Mouse (Mus musculus): Measurements from ENCODE around the gene Olfr435. TPM values are rescaled to one million over a fixed set of nuclear protein-coding genes. Genes with fewer than 3 reads are reported as not detected.
"Not testable (repeated sequence)": the region's sequence is repeated elsewhere in the genome, so short reads cannot be mapped to it uniquely, and the experiment has no call there.

Gene Olfr435
- polyA plus RNA-seq (2016; fragmentation: Nextera tagmentation; extraction: Ambion mirVana) = not detected in 2 replicates

- H3K27me3 ChIP-seq = no peaks in the 10 kb centered on the region
- no peaks in the 10 kb centered on the region for H3K9me3 ChIP-seq
- ATAC-seq (ENCODE audit: insufficient number of reproducible peaks, insufficient read depth, low FRiP score, low TSS enrichment) = no peak
- H3K36me3 ChIP-seq = no peaks in the 10 kb centered on the region
- H3K27ac ChIP-seq = no peak within 1 kb of the TSS
- H3K9ac ChIP-seq = no peak within 1 kb of the TSS
- no peak within 1 kb of the TSS for H3K4me2 ChIP-seq (replicated peaks)
- no peaks in the 10 kb centered on the region for H3K4me1 ChIP-seq
- no peak within 1 kb of the TSS for H3K4me3 ChIP-seq
These were observed at the start of gene Olfr435 for GRCm38 (mm10) chr6:43196781-43197180. Olfr435 (plus strand) TSS chr6:43197146.

- no peak overlapping the region for H3K9ac ChIP-seq
- H3K4me2 ChIP-seq (replicated peaks) = no peak overlapping the region
- H3K27ac ChIP-seq = no peak overlapping the region
- H3K36me3 ChIP-seq = no peaks in the 10 kb centered on the region
- no peaks in the 10 kb centered on the region for H3K9me3 ChIP-seq
- H3K27me3 ChIP-seq = no peaks in the 10 kb centered on the region
- H3K4me1 ChIP-seq = no peaks in the 10 kb centered on the region
- no peak overlapping the region for H3K4me3 ChIP-seq
- ATAC-seq (ENCODE audit: insufficient number of reproducible peaks, insufficient read depth, low FRiP score, low TSS enrichment) = no peak
- 62% methylated on average over 1 of the region's 1 CpGs for WGBS
These were observed 37.4 kb upstream of the Olfr435 start for GRCm38 (mm10) chr6:43159502-43159901.

- Histone ChIP-seq H3K4me3 (no peak within 1 kb of the TSS), H3K27ac (no peak within 1 kb of the TSS), H3K4me2 (replicated peaks) (no peak within 1 kb of the TSS), H3K27me3 (no peaks in the 10 kb centered on the region), H3K36me3 (no peaks in the 10 kb centered on the region), H3K9me3 (no peaks in the 10 kb centered on the region), H3K4me1 (no peaks in the 10 kb centered on the region), H3K9ac (no peak within 1 kb of the TSS)
- WGBS = 63% methylated on average over 3 of the region's 3 CpGs
- no peak for ATAC-seq (ENCODE audit: insufficient number of reproducible peaks, insufficient read depth, low FRiP score, low TSS enrichment)
These were observed 34.0 kb upstream of the Olfr435 start, which contains the start of gene Olfr437 for GRCm38 (mm10) chr6:43162982-43163381. Olfr437 (plus strand) TSS chr6:43163282.

- WGBS = 87% methylated on average over 4 of the region's 4 CpGs
- no peaks in the 10 kb centered on the region for H3K36me3 ChIP-seq
- no peak for ATAC-seq (ENCODE audit: insufficient number of reproducible peaks, insufficient read depth, low FRiP score, low TSS enrichment)
These were observed 29.7 kb upstream of the Olfr435 start for GRCm38 (mm10) chr6:43167246-43167645.

GRCm38 (mm10) chr6:43171840-43172239, 25.1 kb upstream of the Olfr435 start, which contains the start of gene Olfr13:
Olfr13 (plus strand) TSS chr6:43172140.
- 80% methylated on average over 4 of the region's 4 CpGs for WGBS
- H3K27me3 ChIP-seq = no peaks in the 10 kb centered on the region
- no peak within 1 kb of the TSS for H3K4me2 ChIP-seq (replicated peaks)
- no peaks in the 10 kb centered on the region for H3K9me3 ChIP-seq
- no peaks in the 10 kb centered on the region for H3K4me1 ChIP-seq
- no peaks in the 10 kb centered on the region for H3K36me3 ChIP-seq
- ATAC-seq (ENCODE audit: insufficient number of reproducible peaks, insufficient read depth, low FRiP score, low TSS enrichment) = no peak
- H3K9ac ChIP-seq = no peak within 1 kb of the TSS
- H3K4me3 ChIP-seq = no peak within 1 kb of the TSS
- H3K27ac ChIP-seq = no peak within 1 kb of the TSS

More at GRCm38 (mm10) chr6:43167246-43167645, 29.7 kb upstream of the Olfr435 start:
- Histone ChIP-seq H3K9me3 (no peaks in the 10 kb centered on the region), H3K4me2 (replicated peaks) (no peak overlapping the region), H3K27ac (no peak overlapping the region), H3K9ac (no peak overlapping the region), H3K27me3 (no peaks in the 10 kb centered on the region), H3K4me1 (no peaks in the 10 kb centered on the region), H3K4me3 (no peak overlapping the region)

- no peak for ATAC-seq (ENCODE audit: insufficient number of reproducible peaks, insufficient read depth, low FRiP score, low TSS enrichment)
- no peaks in the 10 kb centered on the region for H3K27me3 ChIP-seq
- no peak overlapping the region for H3K4me2 ChIP-seq (replicated peaks)
- H3K36me3 ChIP-seq = no peaks in the 10 kb centered on the region
- H3K27ac ChIP-seq = no peak overlapping the region
- 54% methylated on average over 1 of the region's 1 CpGs for WGBS
- H3K4me3 ChIP-seq = no peak overlapping the region
- H3K9me3 ChIP-seq = no peaks in the 10 kb centered on the region
- no peaks in the 10 kb centered on the region for H3K4me1 ChIP-seq
- H3K9ac ChIP-seq = no peak overlapping the region
These were observed 18.8 kb upstream of the Olfr435 start for GRCm38 (mm10) chr6:43178129-43178528.

GRCm38 (mm10) chr6:43178584-43179501, 18.1 kb upstream of the Olfr435 start:
- Histone ChIP-seq H3K9ac (no peak overlapping the region), H3K4me1 (no peaks in the 10 kb centered on the region), H3K27ac (no peak overlapping the region), H3K36me3 (no peaks in the 10 kb centered on the region), H3K9me3 (no peaks in the 10 kb centered on the region), H3K27me3 (no peaks in the 10 kb centered on the region), H3K4me3 (no peak overlapping the region), H3K4me2 (replicated peaks) (no peak overlapping the region)
- WGBS = 60% methylated on average over 6 of the region's 6 CpGs
- no peak for ATAC-seq (ENCODE audit: insufficient number of reproducible peaks, insufficient read depth, low FRiP score, low TSS enrichment)

- no peaks in the 10 kb centered on the region for H3K4me1 ChIP-seq
- WGBS = 76% methylated on average over 3 of the region's 3 CpGs
- H3K9ac ChIP-seq = no peak overlapping the region
- H3K9me3 ChIP-seq = no peaks in the 10 kb centered on the region
- H3K4me3 ChIP-seq = no peak overlapping the region
- no peak for ATAC-seq (ENCODE audit: insufficient number of reproducible peaks, insufficient read depth, low FRiP score, low TSS enrichment)
- no peaks in the 10 kb centered on the region for H3K27me3 ChIP-seq
- H3K27ac ChIP-seq = no peak overlapping the region
- H3K4me2 ChIP-seq (replicated peaks) = no peak overlapping the region
- no peaks in the 10 kb centered on the region for H3K36me3 ChIP-seq
These were observed 6.0 kb upstream of the Olfr435 start for GRCm38 (mm10) chr6:43190986-43191385.

GRCm38 (mm10) chr6:43198094-43198493, 1.1 kb downstream of the Olfr435 start:
- no peaks in the 10 kb centered on the region for H3K27me3 ChIP-seq
- no peaks in the 10 kb centered on the region for H3K9me3 ChIP-seq
- no peaks in the 10 kb centered on the region for H3K36me3 ChIP-seq
- H3K4me3 ChIP-seq = no peak overlapping the region
- no peak overlapping the region for H3K27ac ChIP-seq
- no peaks in the 10 kb centered on the region for H3K4me1 ChIP-seq
- 73% methylated on average over 3 of the region's 3 CpGs for WGBS
- ATAC-seq (ENCODE audit: insufficient number of reproducible peaks, insufficient read depth, low FRiP score, low TSS enrichment) = no peak
- no peak overlapping the region for H3K9ac ChIP-seq
- no peak overlapping the region for H3K4me2 ChIP-seq (replicated peaks)

- Histone ChIP-seq H3K36me3 (no peaks in the 10 kb centered on the region), H3K27me3 (no peaks in the 10 kb centered on the region), H3K4me2 (replicated peaks) (no peak overlapping the region), H3K4me1 (no peaks in the 10 kb centered on the region), H3K9ac (no peak overlapping the region), H3K27ac (no peak overlapping the region), H3K9me3 (no peaks in the 10 kb centered on the region), H3K4me3 (no peak overlapping the region)
- ATAC-seq (ENCODE audit: insufficient number of reproducible peaks, insufficient read depth, low FRiP score, low TSS enrichment) = no peak
These were observed 5.8 kb downstream of the Olfr435 start for GRCm38 (mm10) chr6:43202786-43203185.

- Histone ChIP-seq H3K4me2 (replicated peaks) (no peak overlapping the region), H3K4me1 (no peaks in the 10 kb centered on the region), H3K27me3 (no peaks in the 10 kb centered on the region), H3K9me3 (no peaks in the 10 kb centered on the region), H3K36me3 (no peaks in the 10 kb centered on the region), H3K4me3 (no peak overlapping the region), H3K27ac (no peak overlapping the region), H3K9ac (no peak overlapping the region)
- ATAC-seq (ENCODE audit: insufficient number of reproducible peaks, insufficient read depth, low FRiP score, low TSS enrichment) = no peak
- 40% methylated on average over 2 of the region's 2 CpGs for WGBS
These were observed 8.4 kb downstream of the Olfr435 start for GRCm38 (mm10) chr6:43205355-43205754.

GRCm38 (mm10) chr6:43212873-43213272, 15.9 kb downstream of the Olfr435 start, which contains the start of gene Olfr434:
Olfr434 (plus strand) TSS chr6:43213021.
- not testable (repeated sequence) for H3K36me3 ChIP-seq; H3K4me3 ChIP-seq; H3K27ac ChIP-seq; H3K27me3 ChIP-seq; H3K4me1 ChIP-seq; H3K9me3 ChIP-seq; ATAC-seq (ENCODE audit: insufficient number of reproducible peaks, insufficient read depth, low FRiP score, low TSS enrichment); H3K9ac ChIP-seq; H3K4me2 ChIP-seq (replicated peaks)

Data from embryonic facial prominence, embryonic 12.5 days (tissue).